Mouse (Mus musculus) kidney, postnatal 0 days (tissue): ENCODE measurements around the gene Smim5. TPM values are rescaled to one million over a fixed set of nuclear protein-coding genes. Genes with fewer than 3 reads are reported as not detected.
A peak's percentile ranks its signal among the peaks of the same experiment; 100 is the strongest.

Experiments
- ATAC-seq: fragments of 200-750 bp; cut with Nextera tagmentation; replicated peaks from 2 replicates; pipeline ENCODE4 v1.8.0; 2017; ENCODE audit warnings: low read depth, moderate number of reproducible peaks, moderate TSS enrichment, moderate library complexity; ENCODE audit not compliant: low FRiP score
- DNase-seq: peaks from one replicate; pipeline ENCODE4 v3.0.0-alpha.2; 2016; ENCODE audit warnings: low spot score
- H3K27ac ChIP-seq: fragments of 300-500 bp; sonication (generic); 2 replicates; pipeline ENCODE4 v1.5.1; 2014; ENCODE audit warnings: mild to moderate bottlenecking
- H3K27me3 ChIP-seq: fragments of 300-500 bp; sonication (generic); 2 replicates; pipeline ENCODE4 v1.6.1; 2014; ENCODE audit warnings: low read length, mixed read lengths; ENCODE audit not compliant: insufficient read depth
- H3K36me3 ChIP-seq: fragments of 300-500 bp; sonication (generic); 2 replicates; pipeline ENCODE4 v1.6.1; 2014; ENCODE audit warnings: low read length, mixed read lengths; ENCODE audit not compliant: insufficient read depth
- H3K4me1 ChIP-seq: fragments of 300-500 bp; sonication (generic); replicated peaks from 2 replicates; pipeline ENCODE4 v1.6.1; 2014; ENCODE audit warnings: antibody characterized with exemption, low read length, mixed read lengths; ENCODE audit not compliant: insufficient read depth
- H3K4me2 ChIP-seq: fragments of 300-500 bp; sonication (generic); 2 replicates; pipeline ENCODE4 v1.6.1; 2014; ENCODE audit warnings: mild to moderate bottlenecking, low read length, moderate library complexity, mixed read lengths
- H3K4me3 ChIP-seq: fragments of 300-500 bp; sonication (generic); replicated peaks from 2 replicates; pipeline ENCODE4 v1.5.1; 2014; ENCODE audit warnings: low read depth, low read length
- H3K9ac ChIP-seq: fragments of 300-500 bp; sonication (generic); 2 replicates; pipeline ENCODE4 v1.6.1; 2014; ENCODE audit warnings: low read depth, low read length
- H3K9me3 ChIP-seq: fragments of 300-500 bp; sonication (generic); replicated peaks from 2 replicates; pipeline ENCODE4 v1.6.1; 2016; ENCODE audit warnings: low read length, inconsistent platforms, mixed read lengths
- CTCF ChIP-seq: IDR thresholded peaks from 2 replicates; pipeline ENCODE4 v1.5.1; 2016; ENCODE audit warnings: antibody characterized with exemption, low read depth, mild to moderate bottlenecking, moderate library complexity
- WGBS: fragments of 180-500 bp; shearing (Covaris S2); extraction: QIAGEN DNeasy Blood & Tissue Kit; methylation state at CpG from one replicate; pipeline ENCODE4 v1.1.7; 2014; 5-methylcytosine and 5-hydroxymethylcytosine counted together
- polyA plus RNA-seq: library from polyadenylated mRNA; unstranded; fragments of >200 nt; fragmentation: Nextera tagmentation; extraction: Ambion mirVana; gene quantifications from 2 replicates; pipeline ENCODE4 v1.2.1, GENCODE M21; 2015

Gene Smim5
- polyA plus RNA-seq, 1 experiment from 2014 or later: 12.1 TPM

GRCm38 (mm10) chr11:115881002-115881401 lies 18.8 kb upstream of the Smim5 start:
- Histone ChIP-seq H3K4me2 (no peak overlapping the region), H3K36me3 (no peaks in the 10 kb centered on the region), H3K4me3 (no peak overlapping the region), H3K9me3 (no peaks in the 10 kb centered on the region), H3K4me1 (0 out of 2 replicates have a peak, but pooled peaks cover 3% of the 10 kb centered on the region), H3K9ac (no peak overlapping the region), H3K27ac (no peak overlapping the region), H3K27me3 (no peaks in the 10 kb centered on the region)
- ATAC-seq (no peak), DNase-seq (no peak)
- 30% methylated on average over 5 of the region's 5 CpGs for WGBS
- TF ChIP-seq CTCF: peak; percentile 77

GRCm38 (mm10) chr11:115883251-115883650 lies 16.5 kb upstream of the Smim5 start:
- no peak overlapping the region for H3K9ac ChIP-seq
- H3K27me3 ChIP-seq: no peaks in the 10 kb centered on the region
- H3K4me2 ChIP-seq: 0 out of 2 replicates have a peak overlapping the region, but pooled peaks have one; percentile 7
- no peak overlapping the region for H3K27ac ChIP-seq
- 0 out of 2 replicates have a peak, but pooled peaks cover 3% of the 10 kb centered on the region for H3K4me1 ChIP-seq
- no peak overlapping the region for H3K4me3 ChIP-seq
- no peak for ATAC-seq
- no peaks in the 10 kb centered on the region for H3K9me3 ChIP-seq
- no peak for TF ChIP-seq CTCF
- 15% methylated on average over 17 of the region's 17 CpGs for WGBS
- no peak for DNase-seq
- H3K36me3 ChIP-seq: no peaks in the 10 kb centered on the region

- no peak for ATAC-seq
- H3K9ac ChIP-seq: no peak overlapping the region
- 95% methylated on average over 3 of the region's 3 CpGs for WGBS
Measured at GRCm38 (mm10) chr11:115884361-115884760, 15.4 kb upstream of the Smim5 start.

GRCm38 (mm10) chr11:115885281-115885680 lies 14.5 kb upstream of the Smim5 start:
- no peak for ATAC-seq
- no peak overlapping the region for H3K4me3 ChIP-seq
- WGBS: 74% methylated on average over 11 of the region's 11 CpGs
- no peak for DNase-seq
- no peak overlapping the region for H3K27ac ChIP-seq
- H3K9me3 ChIP-seq: no peaks in the 10 kb centered on the region
- H3K4me1 ChIP-seq: 0 out of 2 replicates have a peak, but pooled peaks cover 3% of the 10 kb centered on the region
- no peak overlapping the region for H3K4me2 ChIP-seq
- no peak overlapping the region for H3K9ac ChIP-seq
- H3K27me3 ChIP-seq: no peaks in the 10 kb centered on the region
- no peak for TF ChIP-seq CTCF
- no peaks in the 10 kb centered on the region for H3K36me3 ChIP-seq

More at GRCm38 (mm10) chr11:115884361-115884760, 15.4 kb upstream of the Smim5 start:
- no peak overlapping the region for H3K4me2 ChIP-seq
- H3K36me3 ChIP-seq: no peaks in the 10 kb centered on the region
- DNase-seq: no peak
- 0 out of 2 replicates have a peak, but pooled peaks cover 3% of the 10 kb centered on the region for H3K4me1 ChIP-seq
- H3K9me3 ChIP-seq: no peaks in the 10 kb centered on the region
- no peak overlapping the region for H3K27ac ChIP-seq
- H3K27me3 ChIP-seq: no peaks in the 10 kb centered on the region
- TF ChIP-seq CTCF: no peak
- no peak overlapping the region for H3K4me3 ChIP-seq

GRCm38 (mm10) chr11:115886446-115886845 lies 13.3 kb upstream of the Smim5 start:
- no peak for TF ChIP-seq CTCF
- H3K4me2 ChIP-seq: no peak overlapping the region
- 82% methylated on average over 11 of the region's 11 CpGs for WGBS

GRCm38 (mm10) chr11:115888020-115888419 lies 11.7 kb upstream of the Smim5 start:
- no peak for TF ChIP-seq CTCF
- 0 out of 2 replicates have a peak, but pooled peaks cover 3% of the 10 kb centered on the region for H3K36me3 ChIP-seq
- H3K27me3 ChIP-seq: no peaks in the 10 kb centered on the region
- H3K27ac ChIP-seq: no peak overlapping the region
- DNase-seq (no peak), ATAC-seq (no peak)
- 0 out of 2 replicates have a peak, but pooled peaks cover 3% of the 10 kb centered on the region for H3K4me1 ChIP-seq
- H3K4me2 ChIP-seq: no peak overlapping the region
- no peak overlapping the region for H3K4me3 ChIP-seq
- no peak overlapping the region for H3K9ac ChIP-seq
- no peaks in the 10 kb centered on the region for H3K9me3 ChIP-seq
- WGBS: 91% methylated on average over 5 of the region's 5 CpGs

More at GRCm38 (mm10) chr11:115886446-115886845, 13.3 kb upstream of the Smim5 start:
- H3K9me3 ChIP-seq: no peaks in the 10 kb centered on the region
- H3K4me3 ChIP-seq: no peak overlapping the region
- H3K4me1 ChIP-seq: 0 out of 2 replicates have a peak, but pooled peaks cover 3% of the 10 kb centered on the region
- no peak overlapping the region for H3K9ac ChIP-seq
- no peak for DNase-seq
- H3K27ac ChIP-seq: no peak overlapping the region
- H3K27me3 ChIP-seq: no peaks in the 10 kb centered on the region
- no peak for ATAC-seq
- no peaks in the 10 kb centered on the region for H3K36me3 ChIP-seq

- H3K9ac ChIP-seq: no peak overlapping the region
- no peak overlapping the region for H3K4me3 ChIP-seq
- no peaks in the 10 kb centered on the region for H3K4me1 ChIP-seq
- no peak for TF ChIP-seq CTCF
- no peaks in the 10 kb centered on the region for H3K27me3 ChIP-seq
- ATAC-seq (no peak), DNase-seq (no peak)
- no peaks in the 10 kb centered on the region for H3K9me3 ChIP-seq
- 0 out of 2 replicates have a peak, but pooled peaks cover 13% of the 10 kb centered on the region for H3K36me3 ChIP-seq
- no peak overlapping the region for H3K27ac ChIP-seq
- no peak overlapping the region for H3K4me2 ChIP-seq
- WGBS: 83% methylated on average over 6 of the region's 6 CpGs
Measured at GRCm38 (mm10) chr11:115889159-115889558, 10.6 kb upstream of the Smim5 start.
